Mouse (Mus musculus): Measurements from ENCODE around the gene Parp9.

- peak; percentile 35 for TF ChIP-seq CTCF (IDR thresholded peaks at IDR 0.05; ENCODE audit: low read depth, low read length)
- TF ChIP-seq EP300 (IDR thresholded peaks at IDR 0.05; ENCODE audit: insufficient read depth, low read depth, low read length), result no peak
Observed at GRCm38 (mm10) chr16:35890645-35891044, 47.6 kb upstream of the Parp9 start.

Data from ES-Bruce4 (cell line).